Mouse (Mus musculus) C2C12 (cell line): ENCODE measurements around the gene Hebp2. TPM values are rescaled to one million over a fixed set of nuclear protein-coding genes. Genes with fewer than 3 reads are reported as not detected.

ENCODE experiments used
- H3K27me3 ChIP-seq: one replicate; pipeline ENCODE4 v1.6.1; 2011; ENCODE audit not compliant: control insufficient read depth, insufficient read depth, insufficient read length
- H3K36me3 ChIP-seq: one replicate; pipeline ENCODE4 v1.6.1; 2011; ENCODE audit not compliant: control insufficient read depth, insufficient read depth
- H3K4me3 ChIP-seq: one replicate; pipeline ENCODE4 v1.5.1; 2011; ENCODE audit warnings: mild to moderate bottlenecking, control low read depth; ENCODE audit not compliant: poor library complexity, insufficient read depth, severe bottlenecking
- H3K79me2 ChIP-seq: one replicate; pipeline ENCODE4 v1.6.1; 2011; ENCODE audit not compliant: control insufficient read depth, insufficient read depth
- H3K79me3 ChIP-seq: one replicate; pipeline ENCODE4 v1.6.1; 2011; ENCODE audit warnings: low read depth, control low read depth
- H3ac ChIP-seq: one replicate; pipeline ENCODE3; 2011; ENCODE audit warnings: low read depth; ENCODE audit not compliant: control insufficient read depth, insufficient read length
- CEBPB ChIP-seq: IDR thresholded peaks from one replicate; pipeline ENCODE4 v1.6.1; 2011; ENCODE audit warnings: low read depth, mild to moderate bottlenecking, control low read depth, moderate library complexity
- CTCF ChIP-seq: IDR thresholded peaks from one replicate; pipeline ENCODE4 v1.5.1; 2011; ENCODE audit not compliant: control insufficient read depth, insufficient read depth, insufficient read length
- FOSL1 ChIP-seq: IDR thresholded peaks from one replicate; pipeline ENCODE4 v1.8.0; 2011; ENCODE audit warnings: mild to moderate bottlenecking, low read length; ENCODE audit not compliant: poor library complexity, insufficient read depth, severe bottlenecking
- MAX ChIP-seq: IDR thresholded peaks from one replicate; pipeline ENCODE4 v1.6.1; 2011; ENCODE audit warnings: mild to moderate bottlenecking, control low read depth
- MYOD1 ChIP-seq: IDR thresholded peaks from one replicate; pipeline ENCODE4 v1.6.1; 2011; ENCODE audit warnings: low read depth; ENCODE audit not compliant: control insufficient read depth, insufficient read length
- MYOG ChIP-seq: IDR thresholded peaks from one replicate; pipeline ENCODE4 v1.6.1; 2011; ENCODE audit not compliant: control insufficient read depth, insufficient read length; ENCODE audit errors: extremely low read depth
- USF1 ChIP-seq: IDR thresholded peaks from one replicate; pipeline ENCODE4 v1.6.1; 2011; ENCODE audit warnings: low read depth, mild to moderate bottlenecking, control low read depth, moderate library complexity
- polyA plus RNA-seq: library from polyadenylated mRNA; unstranded; fragments of >200 nt; fragmentation: generic; extraction: Trizol; gene quantifications from one replicate; pipeline ENCODE4 v1.2.1, GENCODE M21; 2012; ENCODE audit warnings: missing spikeins

Gene Hebp2
- polyA plus RNA-seq, 1 experiment = 4.3 TPM

DNA sequence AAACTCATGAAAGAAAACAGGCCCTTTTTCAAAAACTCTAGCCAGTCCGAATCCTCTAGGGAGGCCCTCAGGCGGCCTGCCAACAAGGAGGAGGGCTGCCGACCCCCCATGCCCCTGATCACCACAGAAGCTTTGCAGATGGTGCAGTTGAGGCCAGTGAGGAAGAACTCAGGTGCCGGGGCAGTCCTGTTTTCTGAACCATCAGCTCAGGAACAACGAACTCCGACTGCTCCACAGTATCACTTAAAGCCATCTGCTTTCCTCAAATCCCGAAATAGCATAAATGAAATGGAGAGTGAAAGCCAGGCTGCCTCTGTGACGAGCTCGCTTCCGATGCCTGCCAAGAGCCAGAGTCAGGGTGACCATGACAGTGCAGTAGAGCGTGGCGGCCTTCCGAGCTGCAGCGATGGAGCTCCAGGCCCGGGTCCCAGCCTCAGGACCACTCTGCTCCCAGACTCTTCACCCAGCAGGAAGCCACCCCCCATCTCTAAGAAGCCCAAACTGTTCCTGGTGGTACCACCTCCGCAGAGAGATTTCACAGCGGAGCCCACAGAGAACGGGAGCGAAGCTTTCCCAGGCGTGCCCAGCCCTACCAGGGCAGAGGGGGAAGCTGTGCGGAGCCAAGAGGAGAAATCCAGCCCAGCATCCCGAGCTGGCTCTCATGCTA, 19.6 kb downstream of the Hebp2 start:
- Histone ChIP-seq H3K79me2 (no peaks in the 10 kb centered on the region), H3K27me3 (no peaks in the 10 kb centered on the region), H3K36me3 (peaks cover 15% of the 10 kb centered on the region), H3ac (no peak overlapping the region), H3K4me3 (no peak overlapping the region), H3K79me3 (no peaks in the 10 kb centered on the region)
- no peak for TF ChIP-seq CTCF
- TF ChIP-seq MYOG = no peak
- TF ChIP-seq MYOD1 = no peak
- no peak for TF ChIP-seq MAX
- TF ChIP-seq CEBPB = no peak
- no peak for TF ChIP-seq FOSL1
- TF ChIP-seq USF1 = no peak

DNA sequence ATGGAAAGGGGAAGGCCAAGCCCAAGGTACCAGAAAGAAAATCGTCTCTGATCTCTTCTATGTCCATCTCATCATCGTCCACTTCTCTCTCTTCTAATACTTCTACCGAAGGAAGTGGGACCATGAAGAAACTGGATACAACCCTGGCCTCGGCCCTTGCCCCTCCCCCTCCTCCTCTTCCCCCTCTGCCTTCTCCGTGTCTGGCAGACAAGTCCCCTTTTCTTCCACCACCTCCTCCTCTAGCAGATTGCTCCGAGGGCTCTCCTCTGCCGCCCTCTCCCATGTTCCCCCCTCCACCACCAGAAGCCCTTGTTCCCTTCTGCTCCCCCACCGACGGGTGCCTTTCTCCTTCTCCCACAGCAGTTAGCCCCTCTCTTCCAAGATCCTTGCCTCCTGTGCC, 20.1 kb downstream of the Hebp2 start:
- no peak overlapping the region for H3K4me3 ChIP-seq
- peaks cover 10% of the 10 kb centered on the region for H3K36me3 ChIP-seq
- no peaks in the 10 kb centered on the region for H3K79me2 ChIP-seq
- H3K79me3 ChIP-seq = no peaks in the 10 kb centered on the region
- no peak overlapping the region for H3ac ChIP-seq
- H3K27me3 ChIP-seq = no peaks in the 10 kb centered on the region
- no peak for TF ChIP-seq MYOD1
- TF ChIP-seq USF1 = no peak
- TF ChIP-seq CTCF = no peak
- no peak for TF ChIP-seq MAX
- TF ChIP-seq CEBPB = no peak
- no peak for TF ChIP-seq MYOG
- no peak for TF ChIP-seq FOSL1

DNA sequence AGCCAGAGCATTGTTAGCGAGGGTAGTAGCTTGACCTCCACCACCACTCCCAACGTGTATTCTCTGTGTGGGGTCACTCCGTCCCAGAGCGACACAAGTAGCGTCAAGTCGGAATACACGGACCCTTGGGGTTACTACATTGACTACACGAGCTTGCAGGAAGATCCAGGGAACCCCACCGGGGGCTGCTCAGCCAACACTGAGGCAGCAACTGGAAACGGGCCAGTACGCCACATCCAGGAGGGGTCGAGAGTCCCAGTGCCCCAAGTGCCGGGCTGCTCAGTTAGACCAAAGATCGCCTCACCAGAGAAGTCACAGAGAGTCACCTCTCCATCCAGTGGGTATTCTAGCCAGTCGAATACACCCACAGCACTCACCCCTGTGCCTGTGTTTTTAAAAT, 20.6 kb downstream of the Hebp2 start:
- no peak for TF ChIP-seq USF1
- H3K79me2 ChIP-seq = no peaks in the 10 kb centered on the region
- no peaks in the 10 kb centered on the region for H3K79me3 ChIP-seq
- no peak overlapping the region for H3K4me3 ChIP-seq
- no peak overlapping the region for H3ac ChIP-seq
- H3K27me3 ChIP-seq = no peaks in the 10 kb centered on the region
- peaks cover 10% of the 10 kb centered on the region for H3K36me3 ChIP-seq

DNA sequence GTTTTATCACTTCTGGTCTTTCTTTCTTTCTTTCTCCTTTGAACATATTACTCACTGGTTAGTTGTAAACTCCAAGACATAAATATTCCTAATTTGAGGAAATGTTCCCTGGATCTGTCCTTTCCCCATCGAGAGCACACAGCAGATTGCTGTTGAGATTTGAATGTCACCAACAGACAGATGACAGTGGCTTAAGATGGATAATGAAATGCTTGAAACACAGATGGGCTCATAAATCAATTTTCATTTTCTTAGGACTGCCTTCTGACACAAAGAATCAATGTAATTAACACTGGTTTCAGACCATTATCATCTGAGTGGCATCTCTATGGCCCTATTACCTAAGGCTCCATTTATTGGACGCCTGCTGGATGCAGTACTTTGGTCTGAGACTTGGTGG, 23.3 kb downstream of the Hebp2 start:
- Histone ChIP-seq H3K36me3 (peaks cover 6% of the 10 kb centered on the region), H3K79me2 (no peaks in the 10 kb centered on the region), H3K4me3 (no peak overlapping the region), H3K79me3 (no peaks in the 10 kb centered on the region), H3ac (no peak overlapping the region), H3K27me3 (no peaks in the 10 kb centered on the region)
- TF ChIP-seq CEBPB = no peak
- TF ChIP-seq FOSL1 = no peak
- no peak for TF ChIP-seq MYOG
- TF ChIP-seq USF1 = no peak
- TF ChIP-seq CTCF = no peak
- no peak for TF ChIP-seq MAX
- TF ChIP-seq MYOD1 = no peak

DNA sequence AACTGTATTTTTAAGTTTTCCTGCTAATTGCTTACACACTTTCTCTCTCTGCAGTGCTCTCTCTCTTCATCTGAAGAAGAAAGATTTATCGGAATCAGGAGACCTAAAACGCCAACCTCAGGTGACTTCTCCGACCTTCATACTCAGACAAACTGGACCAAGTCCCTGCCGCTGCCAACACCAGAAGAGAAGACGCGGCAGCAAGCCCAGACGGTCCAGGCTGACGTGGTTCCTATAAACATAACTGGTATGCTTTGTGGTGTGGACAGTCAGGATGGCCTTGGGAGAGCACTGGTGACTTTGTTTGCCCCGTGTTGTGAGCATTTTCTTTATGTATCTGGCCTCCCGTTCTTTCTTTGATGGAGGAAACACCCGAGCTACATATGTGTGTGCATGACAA, 34.4 kb downstream of the Hebp2 start:
- no peak overlapping the region for H3K4me3 ChIP-seq
- H3ac ChIP-seq = no peak overlapping the region
- H3K27me3 ChIP-seq = no peaks in the 10 kb centered on the region
- no peaks in the 10 kb centered on the region for H3K79me2 ChIP-seq
- no peaks in the 10 kb centered on the region for H3K36me3 ChIP-seq
- no peaks in the 10 kb centered on the region for H3K79me3 ChIP-seq
- TF ChIP-seq USF1 (no peak), FOSL1 (no peak), CTCF (no peak), MYOG (no peak), MYOD1 (no peak), MAX (no peak), CEBPB (no peak)

DNA sequence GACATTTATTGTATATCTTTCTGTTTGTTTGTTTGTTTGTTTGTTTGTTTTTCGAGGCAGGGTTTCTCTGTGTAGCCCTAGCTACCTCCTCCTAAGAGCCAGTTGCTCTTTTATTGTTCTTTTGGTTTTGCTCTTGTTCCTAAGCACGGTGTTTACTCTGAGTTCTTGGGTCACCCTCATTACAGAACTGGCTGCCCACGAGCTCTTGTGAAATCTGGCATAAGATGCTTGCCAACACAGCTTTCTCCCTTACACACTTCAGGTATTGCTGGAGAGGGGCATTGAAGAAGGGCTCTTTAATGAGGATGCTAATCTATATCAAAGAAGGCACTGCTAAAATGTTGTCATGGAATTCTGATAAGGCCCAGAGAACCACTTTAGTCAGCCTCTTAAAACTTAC, 35.2 kb downstream of the Hebp2 start:
- TF ChIP-seq MYOG = no peak
- no peak for TF ChIP-seq CEBPB
- no peak for TF ChIP-seq FOSL1
- TF ChIP-seq USF1 = no peak
- no peak for TF ChIP-seq MAX
- no peak for TF ChIP-seq CTCF
- no peak for TF ChIP-seq MYOD1
- Histone ChIP-seq H3K79me2 (no peaks in the 10 kb centered on the region), H3K79me3 (no peaks in the 10 kb centered on the region), H3ac (no peak overlapping the region), H3K36me3 (no peaks in the 10 kb centered on the region), H3K4me3 (no peak overlapping the region), H3K27me3 (no peaks in the 10 kb centered on the region)
